Mouse (Mus musculus) spleen, adult 2 months (tissue): ENCODE measurements around the gene Zfp871. TPM values are rescaled to one million over a fixed set of nuclear protein-coding genes. Genes with fewer than 3 reads are reported as not detected.

Source experiments
- DNase-seq, 2 experiments: peaks; one replicate each; pipeline versions ENCODE4 v3.0.0 to v3.0.0-alpha.2; 2012 to 2021; ENCODE audit warnings: low spot score in 2 of 2, low read depth in 1 of 2
- H3K27ac ChIP-seq: fragments of 200-500 bp; 2 replicates; pipeline ENCODE4 v1.5.1; 2012; ENCODE audit warnings: low read length, inconsistent platforms; ENCODE audit not compliant: insufficient read depth
- H3K27me3 ChIP-seq: fragments of 200-500 bp; 2 replicates; pipeline ENCODE4 v1.6.1; 2012; ENCODE audit warnings: mild to moderate bottlenecking, moderate library complexity, low read length, inconsistent platforms; ENCODE audit not compliant: control insufficient read depth, insufficient read depth
- H3K36me3 ChIP-seq: fragments of 200-500 bp; 2 replicates; pipeline ENCODE4 v1.6.1; 2012; ENCODE audit warnings: mild to moderate bottlenecking, low read length, inconsistent platforms; ENCODE audit not compliant: control insufficient read depth, insufficient read depth
- H3K4me1 ChIP-seq: fragments of 200-500 bp; 2 replicates; pipeline ENCODE4 v1.6.1; 2011; ENCODE audit warnings: inconsistent platforms; ENCODE audit not compliant: control insufficient read depth, insufficient read depth, insufficient read length
- H3K4me3 ChIP-seq: fragments of 200-500 bp; 2 replicates; pipeline ENCODE4 v1.5.1; 2011; ENCODE audit warnings: mild to moderate bottlenecking, inconsistent platforms; ENCODE audit not compliant: insufficient read depth, insufficient read length; ENCODE audit errors: extremely low read depth
- CTCF ChIP-seq: fragments of 200-500 bp; IDR thresholded peaks from 2 replicates; pipeline ENCODE4 v1.5.1; 2011; ENCODE audit warnings: mild to moderate bottlenecking, inconsistent platforms; ENCODE audit not compliant: insufficient read depth, insufficient read length, insufficient replicate concordance; ENCODE audit errors: extremely low read depth
- POLR2A ChIP-seq: fragments of 200-500 bp; IDR thresholded peaks from 2 replicates; pipeline ENCODE4 v1.6.1; 2011; ENCODE audit warnings: low read depth, low read length, inconsistent platforms
- WGBS: fragments of 180-500 bp; shearing (Covaris S2); methylation state at CpG from one replicate; pipeline ENCODE4 v1.1.7; 2018; 5-methylcytosine and 5-hydroxymethylcytosine counted together
- polyA plus RNA-seq: library from polyadenylated mRNA; depleted of rRNA; stranded (reverse); fragments of >200 nt; gene quantifications from 2 replicates; pipeline ENCODE4 v1.2.3, GENCODE M21; 2012

The Zfp871 gene
- polyA plus RNA-seq, 1 experiment: 10.1 TPM

GRCm38 (mm10) chr17:32809544-32810374 is 21.7 kb upstream of the Zfp871 start, which contains the start of gene Zfp811:
Gene Zfp811, minus strand, starts transcription at chr17:32809931.
- Histone ChIP-seq H3K36me3 (no peaks in the 10 kb centered on the region), H3K4me1 (no peaks in the 10 kb centered on the region), H3K27me3 (peaks cover 5% of the 10 kb centered on the region), H3K27ac (no peak within 1 kb of the TSS), H3K4me3 (no peak within 1 kb of the TSS)
- no peak for TF ChIP-seq POLR2A
- no peak for TF ChIP-seq CTCF
- DNase-seq: no peak
- 19% methylated on average over 17 of the region's 17 CpGs for WGBS

- 32% methylated on average over 8 of the region's 8 CpGs for WGBS
- Histone ChIP-seq H3K27me3 (peaks cover 5% of the 10 kb centered on the region), H3K4me1 (no peaks in the 10 kb centered on the region), H3K27ac (no peak overlapping the region), H3K36me3 (no peaks in the 10 kb centered on the region), H3K4me3 (no peak overlapping the region)
- DNase-seq: no peak
- no peak for TF ChIP-seq POLR2A
- TF ChIP-seq CTCF: no peak
These were observed 20.8 kb upstream of the Zfp871 start for GRCm38 (mm10) chr17:32808921-32809320.

GRCm38 (mm10) chr17:32789244-32789643 is 1.2 kb upstream of the Zfp871 start:
- Histone ChIP-seq H3K4me1 (peaks cover 11% of the 10 kb centered on the region), H3K27ac (no peak overlapping the region), H3K27me3 (no peaks in the 10 kb centered on the region), H3K4me3 (no peak overlapping the region), H3K36me3 (peaks cover 3% of the 10 kb centered on the region)
- TF ChIP-seq POLR2A (no peak), CTCF (no peak)
- no peak for DNase-seq
- WGBS: 91% methylated on average over 8 of the region's 8 CpGs

GRCm38 (mm10) chr17:32788576-32788975 is 489 bp upstream of the Zfp871 start:
- Histone ChIP-seq H3K27me3 (no peaks in the 10 kb centered on the region), H3K36me3 (peaks cover 4% of the 10 kb centered on the region), H3K4me3 (peak overlapping the region; percentile 38; the same call in 1 of the 2 replicates), H3K27ac (no peak overlapping the region), H3K4me1 (peaks cover 14% of the 10 kb centered on the region)
- no peak for TF ChIP-seq POLR2A
- no peak for TF ChIP-seq CTCF
- WGBS: 26% methylated on average over 9 of the region's 9 CpGs
- no peak for DNase-seq

GRCm38 (mm10) chr17:32787436-32788093 is 522 bp downstream of the Zfp871 start:
- Histone ChIP-seq H3K4me1 (peaks cover 14% of the 10 kb centered on the region), H3K4me3 (peak overlapping the region; percentile 94), H3K36me3 (peaks cover 4% of the 10 kb centered on the region), H3K27ac (peak overlapping the region; percentile 91), H3K27me3 (no peaks in the 10 kb centered on the region)
- WGBS: under 1% methylated on average over 31 of the region's 31 CpGs
- peak in 1 of 2 experiments; percentile 15 for DNase-seq
- TF ChIP-seq POLR2A: no peak
- no peak for TF ChIP-seq CTCF

GRCm38 (mm10) chr17:32786944-32787343 is 1.1 kb downstream of the Zfp871 start:
- peaks cover 14% of the 10 kb centered on the region for H3K4me1 ChIP-seq
- peak overlapping the region; percentile 94 for H3K4me3 ChIP-seq
- 61% methylated on average over 6 of the region's 6 CpGs for WGBS
- TF ChIP-seq POLR2A (no peak), CTCF (no peak)
- H3K27me3 ChIP-seq: no peaks in the 10 kb centered on the region
- peaks cover 4% of the 10 kb centered on the region for H3K36me3 ChIP-seq
- DNase-seq: no peak
- H3K27ac ChIP-seq: no peak overlapping the region

- Histone ChIP-seq H3K27ac (no peak overlapping the region), H3K36me3 (peaks cover 6% of the 10 kb centered on the region), H3K4me3 (no peak overlapping the region), H3K4me1 (peaks cover 14% of the 10 kb centered on the region), H3K27me3 (no peaks in the 10 kb centered on the region)
- no peak for DNase-seq
- TF ChIP-seq POLR2A (no peak), CTCF (no peak)
- WGBS: 95% methylated on average over 3 of the region's 3 CpGs
These were observed 2.4 kb downstream of the Zfp871 start for GRCm38 (mm10) chr17:32785656-32786055.
